12 mouse cellular contexts compared by ENCODE assay signal in the genomic region with DNA sequence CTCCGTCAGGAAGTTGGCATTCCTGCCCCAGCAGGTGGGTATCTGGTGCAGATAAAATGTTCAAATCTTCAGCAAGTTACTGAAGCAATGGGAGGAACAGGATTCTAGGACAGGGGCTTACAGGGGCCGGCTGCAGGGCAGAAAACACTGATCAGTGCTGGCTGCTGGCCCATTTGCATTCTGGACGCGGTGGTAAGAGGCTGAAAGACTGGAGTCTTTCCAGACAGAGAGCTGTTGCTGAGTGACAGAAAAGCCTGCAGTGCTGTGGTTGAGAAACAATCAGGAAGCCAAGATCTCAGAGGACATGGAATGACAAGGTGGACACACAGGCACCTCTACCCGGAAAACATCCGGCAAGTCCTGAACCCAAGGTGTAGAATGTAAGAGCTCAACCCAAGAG. TPM values are rescaled to one million over a fixed set of nuclear protein-coding genes. Genes with fewer than 3 reads are reported as not detected.
DNase-seq lines count a peak whose midpoint lies in the region; ATAC-seq and TF ChIP-seq lines count a peak whose summit lies in the region.
"Had no signal": no experiment of that assay in that cellular context is flagged by ENCODE, and none has a peak within 500 bp of the region (broad histone marks: within the 10 kb centered on the region; RNA-seq: fewer than 3 reads in every experiment).

No protein-coding gene starts in this region.

- no peak for ATAC-seq in megakaryocyte progenitor cell, adult 5-6 weeks (replicated peaks; ENCODE audit: poor library complexity)
- ATAC-seq: liver, embryonic 12.5 days had no signal

- no peak overlapping the region for H3K4me3 ChIP-seq in heart, embryonic 10.5 days
- no peak overlapping the region for H3K4me3 ChIP-seq in kidney, adult 2 months (ENCODE audit: insufficient read depth, low read depth, low read length)
- H3K4me3 ChIP-seq: liver, embryonic 12.5 days had no signal

- H3K4me1 ChIP-seq in heart, embryonic 10.5 days, result peaks cover 5% of the 10 kb centered on the region; the same call in 1 of the 2 replicates
- no peaks in the 10 kb centered on the region for H3K4me1 ChIP-seq in kidney, adult 2 months (ENCODE audit: control insufficient read depth, insufficient read depth, low read length)
- H3K4me1 ChIP-seq: liver, embryonic 12.5 days had no signal

- TF ChIP-seq CTCF in kidney, adult 2 months (conservative IDR thresholded peaks at IDR 0.05; ENCODE audit: insufficient read depth, insufficient read length, low read depth, low read length), result no peak

- WGBS in heart, embryonic 10.5 days, result 49% methylated on average over 6 of the region's 6 CpGs
- 66% methylated on average over 6 of the region's 6 CpGs for WGBS in kidney, adult 2 months

- no peaks in the 10 kb centered on the region for H3K36me3 ChIP-seq in heart, embryonic 10.5 days
- no peaks in the 10 kb centered on the region for H3K36me3 ChIP-seq in kidney, adult 2 months (ENCODE audit: control insufficient read depth, insufficient read depth, low read length)
- H3K36me3 ChIP-seq: liver, embryonic 12.5 days had no signal

- no peaks in the 10 kb centered on the region for H3K27me3 ChIP-seq in heart, embryonic 10.5 days (ENCODE audit: insufficient read depth, poor library complexity, severe bottlenecking)
- no peaks in the 10 kb centered on the region for H3K27me3 ChIP-seq in kidney, adult 2 months (replicated peaks; ENCODE audit: control insufficient read depth, insufficient read depth, low read length)
- H3K27me3 ChIP-seq: liver, embryonic 12.5 days had no signal

- DNase-seq in heart, adult 18-20 months, result peak; percentile 45 to 47
- DNase-seq in heart, embryonic 10.5 days (ENCODE audit: low spot score), result no peak
- peak; percentile 46 for DNase-seq in retina, postnatal 1 day
- DNase-seq in retina, embryonic 14.5 days (ENCODE audit: low spot score), result no peak
- peak; percentile 61 for DNase-seq in heart, postnatal 4 days
- peak; percentile 27 for DNase-seq in telencephalon, adult 2 months (ENCODE audit: low read depth, low spot score)
- no peak for DNase-seq in kidney, adult 2 months

- H3K27ac ChIP-seq in heart, embryonic 10.5 days, result no peak overlapping the region
- no peak overlapping the region for H3K27ac ChIP-seq in kidney, adult 2 months (ENCODE audit: insufficient read depth, low read depth, low read length)
- H3K27ac ChIP-seq: liver, embryonic 12.5 days had no signal

- TF ChIP-seq POLR2A in kidney, adult 2 months (IDR thresholded peaks at IDR 0.05; ENCODE audit: low read depth, low read length), result no peak

- no peaks in the 10 kb centered on the region for H3K9me3 ChIP-seq in heart, embryonic 10.5 days
- H3K9me3 ChIP-seq: liver, embryonic 12.5 days had no signal

RNA-seq across cellular contexts. Expression of gene Kif1a, which starts 16.6 kb away (rescaled TPM):
- 1 to 10 TPM; 1.2 to 1.8 TPM for total RNA-seq in heart, adult 18-20 months (2021)
- polyA plus RNA-seq in heart, embryonic 10.5 days (2016; fragmentation: Nextera tagmentation; extraction: Ambion mirVana), result 5.1 and 5.4 TPM in 2 replicates
- 1 to 10 TPM; 6.2 to 7.5 TPM for total RNA-seq in heart, postnatal 4 days (2021)
- polyA plus RNA-seq in kidney, adult 2 months (2012; rRNA removed), result 1.3 and 1.4 TPM in 2 replicates
- 0.05 TPM in 1 of 2 replicates, not detected in the other for total RNA-seq in megakaryocyte progenitor cell, adult 5-6 weeks (2015)
- total RNA-seq in megakaryocyte progenitor cell, adult 5-6 weeks (2017), result not detected in 2 replicates
- total RNA-seq: neutrophil, adult 5-6 weeks had no signal

RNA-seq across cellular contexts. Expression of gene Agxt, which starts 49.9 kb away (rescaled TPM):
- total RNA-seq in heart, adult 18-20 months (2021), result not detected
- polyA plus RNA-seq in heart, embryonic 10.5 days (2016; fragmentation: Nextera tagmentation; extraction: Ambion mirVana), result 0.50 TPM in 1 of 2 replicates, not detected in the other
- not detected for total RNA-seq in heart, postnatal 4 days (2021)
- polyA plus RNA-seq in kidney, adult 2 months (2012; rRNA removed), result 0.08 TPM in 1 of 2 replicates, not detected in the other
- total RNA-seq in megakaryocyte progenitor cell, adult 5-6 weeks (2015), result not detected in 2 replicates
- not detected in 2 replicates for total RNA-seq in megakaryocyte progenitor cell, adult 5-6 weeks (2017)
- total RNA-seq: neutrophil, adult 5-6 weeks had no signal
- polyA plus RNA-seq: C2C12; intestine, embryonic 14.5 days had no signal

Comparison
In these comparisons a context has a peak if more than half of its experiments do, and no peak if none do; other contexts are left out.
1. DNase-seq: peak in heart, adult 18-20 months (2 of 2), retina, postnatal 1 day (single experiment), heart, postnatal 4 days (single experiment) and telencephalon, adult 2 months (single experiment); none in heart, embryonic 10.5 days (single experiment), retina, embryonic 14.5 days (single experiment) and kidney, adult 2 months (single experiment).